Mouse (Mus musculus): Measurements from ENCODE around the gene Anapc10.

GRCm38 (mm10) chr8:79679005-79679404 lies 32.6 kb upstream of the Anapc10 start:
- TF ChIP-seq CTCF (IDR thresholded peaks at IDR 0.05; ENCODE audit: extremely low read depth, insufficient read depth, low read length) (no peak), POLR2A (IDR thresholded peaks at IDR 0.05; ENCODE audit: extremely low read depth, insufficient read depth, low read length) (no peak)
